Mouse (Mus musculus) thymus, postnatal 0 days (tissue): Measurements from ENCODE around the gene Scgb2b12. TPM values are rescaled to one million over a fixed set of nuclear protein-coding genes. Genes with fewer than 3 reads are reported as not detected.
"Not testable (repeated sequence)": the region's sequence is repeated elsewhere in the genome, so short reads cannot be mapped to it uniquely, and the experiment has no call there.

ENCODE experiments used
- DNase-seq: peaks from one replicate; pipeline ENCODE4 v3.0.0-alpha.2; 2015; ENCODE audit warnings: low spot score
- polyA plus RNA-seq: library from polyadenylated mRNA; unstranded; fragments of >200 nt; fragmentation: Nextera tagmentation; extraction: Ambion mirVana; gene quantifications from 2 replicates; pipeline ENCODE4 v1.2.1, GENCODE M21; 2015

The Scgb2b12 gene
- polyA plus RNA-seq = not detected in 2 replicates

DNA sequence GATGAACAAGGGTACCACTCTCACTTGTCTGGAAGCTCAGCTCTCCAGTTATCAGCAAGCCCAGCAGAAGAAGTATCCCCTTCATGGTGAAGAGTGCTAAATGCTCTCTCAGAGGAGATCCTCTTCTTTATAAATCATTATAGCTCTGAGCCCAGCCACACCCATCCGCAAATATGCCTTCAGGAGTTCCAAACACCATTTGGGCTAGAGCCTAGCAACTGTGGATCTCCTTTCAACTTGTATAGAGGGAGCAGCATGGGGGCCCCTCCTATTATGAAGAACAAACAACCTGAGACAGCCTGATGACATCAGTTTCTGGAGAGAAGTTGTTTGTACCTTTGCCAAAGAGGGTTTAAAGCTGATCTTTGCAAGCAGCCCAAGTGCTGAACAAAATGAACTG lies at the start of gene Scgb2b12:
TSS of gene Scgb2b12 (minus strand) at position 101 of the 400 bp plus-strand sequence.
- DNase-seq = not testable (repeated sequence)

DNA sequence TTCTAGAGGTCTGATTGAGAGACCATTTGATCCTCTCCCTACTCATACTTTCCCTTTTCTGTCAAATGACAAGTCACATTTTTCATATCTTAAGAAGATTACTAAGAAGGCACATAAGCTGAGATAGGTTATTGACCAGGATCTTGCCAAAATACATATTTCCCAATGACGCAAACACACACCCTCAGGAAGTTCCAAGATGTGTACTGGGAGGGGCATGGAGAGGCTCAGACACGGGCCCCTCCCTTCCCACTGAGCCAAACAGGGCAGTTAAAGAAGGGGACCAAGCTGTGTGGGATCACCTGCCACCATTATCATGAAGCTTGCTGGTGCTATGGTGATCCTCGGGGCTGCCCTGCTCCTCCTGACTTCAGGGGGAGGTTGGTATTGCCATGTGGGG lies 6.8 kb upstream of the Scgb2b12 start, which contains the start of gene Scgb1b12:
TSS of gene Scgb1b12 (plus strand) at position 301 of the 400 bp plus-strand sequence.
- DNase-seq = not testable (repeated sequence)

Other genes with a start within 250 kb of the Scgb2b12 start
- gene Scgb1b10, start 226.4 kb downstream of the Scgb2b12 start, polyA plus RNA-seq = not detected in 2 replicates
- not detected in 2 replicates for gene Scgb2b11, start 116.1 kb downstream of the Scgb2b12 start, polyA plus RNA-seq
- not detected in 2 replicates for gene Scgb1b11, start 104.4 kb downstream of the Scgb2b12 start, polyA plus RNA-seq
- not detected in 2 replicates for gene Scgb1b12, start 6.9 kb upstream of the Scgb2b12 start, polyA plus RNA-seq
- not detected in 2 replicates for gene Scgb1b29, start 114.3 kb upstream of the Scgb2b12 start, polyA plus RNA-seq